Mouse (Mus musculus) liver, embryonic 14.5 days (tissue): Measurements from ENCODE around the gene Gabrb3. TPM values are rescaled to one million over a fixed set of nuclear protein-coding genes. Genes with fewer than 3 reads are reported as not detected.

Experiments
- ATAC-seq: fragments of 200-750 bp; cut with Nextera tagmentation; 2 replicates; pipeline ENCODE4 v1.8.0; 2017; ENCODE audit warnings: moderate number of reproducible peaks, mild to moderate bottlenecking, moderate library complexity; ENCODE audit not compliant: insufficient read depth
- DNase-seq, 3 experiments: peaks; one replicate each; pipeline ENCODE4 v3.0.0-alpha.2; 2012 to 2013; ENCODE audit warnings: low read depth in 3 of 3, low spot score in 3 of 3
- H3K27ac ChIP-seq: fragments of 300-500 bp; sonication (generic); 2 replicates; pipeline ENCODE4 v1.5.1; 2014; ENCODE audit warnings: moderate library complexity, mild to moderate bottlenecking, control low read depth, inconsistent platforms
- H3K27me3 ChIP-seq: fragments of 300-500 bp; sonication (generic); 2 replicates; pipeline ENCODE4 v1.6.1; 2014; ENCODE audit warnings: mild to moderate bottlenecking, low read length, moderate library complexity; ENCODE audit not compliant: control insufficient read depth, insufficient read depth
- H3K36me3 ChIP-seq: fragments of 300-500 bp; sonication (generic); replicated peaks from 2 replicates; pipeline ENCODE4 v1.6.1; 2014; ENCODE audit warnings: low read depth; ENCODE audit not compliant: control insufficient read depth, insufficient read depth
- H3K4me1 ChIP-seq, 2 experiments: fragments of 200-500 bp in 1 of 2; fragments of 300-500 bp in 1 of 2; sonication (generic) in 1 of 2; replicated peaks; 2 replicates each; pipeline ENCODE4 v1.6.1; 2012 to 2014; ENCODE audit warnings: antibody characterized with exemption in 1 of 2, inconsistent platforms in 1 of 2, low read length in 1 of 2; ENCODE audit not compliant: control insufficient read depth in 2 of 2, insufficient read depth in 2 of 2
- H3K4me2 ChIP-seq: fragments of 300-500 bp; sonication (generic); 2 replicates; pipeline ENCODE4 v1.6.1; 2014; ENCODE audit warnings: low read depth, mild to moderate bottlenecking, control low read depth, moderate library complexity
- H3K4me3 ChIP-seq, 2 experiments: fragments of 200-500 bp in 1 of 2; fragments of 300-500 bp in 1 of 2; sonication (generic) in 1 of 2; 2 replicates each; pipeline ENCODE4 v1.5.1; 2012 to 2014; ENCODE audit warnings: low read depth in 2 of 2, low read length in 2 of 2, mild to moderate bottlenecking in 2 of 2, control low read depth in 1 of 2, inconsistent platforms in 1 of 2, moderate library complexity in 1 of 2; ENCODE audit not compliant: insufficient read depth in 1 of 2
- H3K9ac ChIP-seq: fragments of 300-500 bp; sonication (generic); replicated peaks from 2 replicates; pipeline ENCODE4 v1.6.1; 2014; ENCODE audit warnings: mild to moderate bottlenecking, control low read depth, moderate library complexity
- H3K9me3 ChIP-seq: fragments of 300-500 bp; sonication (generic); 2 replicates; pipeline ENCODE4 v1.6.1; 2016; ENCODE audit warnings: low read length, mixed read lengths; ENCODE audit not compliant: control insufficient read depth
- CTCF ChIP-seq: IDR thresholded peaks from 2 replicates; pipeline ENCODE4 v1.5.1; 2016; ENCODE audit warnings: antibody characterized with exemption, low read depth, control low read depth
- EP300 ChIP-seq: IDR thresholded peaks from 2 replicates; pipeline ENCODE4 v1.6.1; 2016; ENCODE audit warnings: antibody characterized with exemption, low read depth
- WGBS: fragments of 180-500 bp; shearing (Covaris S2); extraction: QIAGEN DNeasy Blood & Tissue Kit; methylation state at CpG from one replicate; pipeline ENCODE4 v1.1.7; 2014; ENCODE audit not compliant: insufficient replicate concordance; 5-methylcytosine and 5-hydroxymethylcytosine counted together
- microRNA-seq: library from miRNA; unstranded; fragments of <30 nt; microRNA quantifications from one replicate; pipeline ENCODE4, GENCODE M21; 2016
- polyA plus RNA-seq, 2 experiments: library from polyadenylated mRNA; depleted of rRNA in 1 of 2; stranded (reverse) in 1 of 2; unstranded in 1 of 2; fragments of >200 nt; fragmentation: Nextera tagmentation in 1 of 2; extraction: Ambion mirVana in 1 of 2; gene quantifications; 2 replicates each; pipeline versions ENCODE4 v1.2.1 to v1.2.3; 2012 to 2014

Gabrb3 gene
- polyA plus RNA-seq, 2 experiments = 0.02 TPM; not detected in 1

DNA sequence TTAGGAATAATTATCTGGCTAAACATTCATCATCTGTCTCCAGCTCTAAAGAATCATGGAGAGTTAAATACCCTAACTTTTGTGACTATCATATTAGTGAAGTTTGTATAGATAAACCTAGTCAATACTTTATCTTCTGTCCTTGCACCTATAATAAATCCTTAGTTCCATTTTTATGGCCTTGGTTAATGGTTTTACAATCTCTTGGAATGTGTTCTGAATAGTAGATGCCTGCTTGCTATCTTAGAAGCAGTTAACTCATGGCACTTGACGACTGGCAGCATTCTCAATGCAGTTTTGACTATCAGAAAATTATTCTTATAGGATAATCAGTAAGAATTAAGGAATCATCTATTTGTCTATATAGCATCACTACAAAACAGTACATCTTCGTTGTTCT is 368.0 kb downstream of the Gabrb3 start:
- no peak for TF ChIP-seq EP300
- no peak for TF ChIP-seq CTCF
- Histone ChIP-seq H3K36me3 (no peaks in the 10 kb centered on the region), H3K27me3 (no peaks in the 10 kb centered on the region), H3K4me2 (no peak overlapping the region), H3K4me3 (no peak overlapping the region), H3K9ac (no peak overlapping the region), H3K4me1 (no peaks in the 10 kb centered on the region), H3K9me3 (no peaks in the 10 kb centered on the region), H3K27ac (no peak overlapping the region)
- ATAC-seq (no peak), DNase-seq (no peak)
- 21% methylated on average over 2 of the region's 2 CpGs for WGBS

- TF ChIP-seq CTCF (no peak), EP300 (no peak)
- Histone ChIP-seq H3K4me2 (no peak overlapping the region), H3K4me1 (no peaks in the 10 kb centered on the region), H3K36me3 (no peaks in the 10 kb centered on the region), H3K9ac (no peak overlapping the region), H3K27ac (no peak overlapping the region), H3K9me3 (no peaks in the 10 kb centered on the region), H3K27me3 (no peaks in the 10 kb centered on the region), H3K4me3 (no peak overlapping the region)
- DNase-seq = no peak
- no peak for ATAC-seq
- WGBS = 66% methylated on average over 1 of the region's 1 CpGs
Observed at GRCm38 (mm10) chr7:57803266-57803665, 383.8 kb downstream of the Gabrb3 start.

GRCm38 (mm10) chr7:57813716-57814115 is 394.2 kb downstream of the Gabrb3 start:
- no peak overlapping the region for H3K27ac ChIP-seq
- no peak overlapping the region for H3K4me2 ChIP-seq
- no peak for DNase-seq
- no peaks in the 10 kb centered on the region for H3K27me3 ChIP-seq
- WGBS = 32% methylated on average over 1 of the region's 1 CpGs
- H3K36me3 ChIP-seq = no peaks in the 10 kb centered on the region
- TF ChIP-seq EP300 (no peak), CTCF (no peak)
- H3K4me1 ChIP-seq = no peaks in the 10 kb centered on the region
- H3K9me3 ChIP-seq = no peaks in the 10 kb centered on the region
- no peak for ATAC-seq
- H3K9ac ChIP-seq = no peak overlapping the region
- no peak overlapping the region for H3K4me3 ChIP-seq

DNA sequence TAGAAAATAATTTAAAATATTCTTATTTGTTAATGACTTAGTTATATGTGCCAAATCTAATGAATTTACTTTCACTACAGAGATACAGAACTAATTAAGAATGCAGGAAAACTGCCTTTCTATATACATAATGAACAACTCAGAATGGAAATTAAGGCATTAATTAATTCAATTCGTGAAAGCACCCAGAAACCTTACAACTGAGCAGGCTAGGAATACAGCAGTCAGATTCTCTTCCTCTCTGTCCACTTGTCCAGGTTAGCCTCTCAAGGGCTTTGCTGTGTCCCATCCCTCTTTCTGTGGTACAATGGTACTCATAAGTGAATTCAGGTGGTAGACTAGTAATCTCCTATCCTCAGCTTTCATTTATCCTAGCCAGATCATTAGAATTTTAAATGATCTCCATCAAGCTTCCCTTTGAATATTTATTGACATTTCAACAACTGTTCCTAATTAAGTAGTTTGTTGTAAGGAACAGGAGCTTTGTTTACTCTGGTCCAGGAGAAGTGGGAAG is 422.9 kb downstream of the Gabrb3 start:
- Histone ChIP-seq H3K27ac (no peak overlapping the region), H3K27me3 (no peaks in the 10 kb centered on the region), H3K36me3 (no peaks in the 10 kb centered on the region), H3K4me1 (no peaks in the 10 kb centered on the region), H3K4me2 (no peak overlapping the region), H3K4me3 (no peak overlapping the region), H3K9ac (no peak overlapping the region), H3K9me3 (no peaks in the 10 kb centered on the region)
- 39% methylated on average over 1 of the region's 1 CpGs for WGBS
- TF ChIP-seq CTCF (no peak), EP300 (no peak)
- DNase-seq (no peak), ATAC-seq (no peak)

DNA sequence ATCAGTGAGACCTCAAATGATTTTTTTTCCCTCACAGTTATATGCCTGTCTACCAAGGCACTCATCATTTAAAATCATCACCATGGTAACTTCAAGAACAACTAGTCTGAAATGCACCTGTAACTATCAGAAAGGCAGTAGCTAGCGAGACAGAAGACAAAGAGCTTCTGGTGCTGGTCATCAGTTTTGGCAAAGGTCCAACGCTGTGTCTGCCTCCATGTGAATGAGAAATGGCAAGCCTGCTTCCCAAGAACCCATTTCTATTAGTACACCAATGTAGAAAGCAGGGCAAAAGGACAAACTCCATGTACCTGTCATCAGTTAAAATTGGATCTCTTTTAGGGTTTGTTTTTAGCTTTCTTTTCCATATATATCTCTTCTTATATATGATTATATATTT is 448.5 kb downstream of the Gabrb3 start:
- Histone ChIP-seq H3K4me3 (no peak overlapping the region), H3K27me3 (no peaks in the 10 kb centered on the region), H3K9ac (no peak overlapping the region), H3K4me1 (no peaks in the 10 kb centered on the region), H3K36me3 (no peaks in the 10 kb centered on the region), H3K27ac (no peak overlapping the region), H3K9me3 (no peaks in the 10 kb centered on the region), H3K4me2 (no peak overlapping the region)
- DNase-seq (no peak), ATAC-seq (no peak)
- 45% methylated on average over 2 of the region's 2 CpGs for WGBS
- no peak for TF ChIP-seq EP300
- no peak for TF ChIP-seq CTCF

Small RNA genes lying within 50 kb of the gene (microRNA-seq; reads per million reads assigned to microRNA genes)
- gene Mir6389 = not detected

Other genes with a start within 250 kb of the Gabrb3 start
- 0.01 and 0.03 TPM in 2 replicates for gene Gabrg3, start 32.5 kb upstream of the Gabrb3 start, polyA plus RNA-seq (2012; rRNA removed)
- gene Gabrg3, start 32.5 kb upstream of the Gabrb3 start, polyA plus RNA-seq (2014; fragmentation: Nextera tagmentation; extraction: Ambion mirVana) = not detected in 2 replicates
- gene Gabra5, start 90.4 kb downstream of the Gabrb3 start, polyA plus RNA-seq (2012; rRNA removed) = 0.03 TPM in 1 of 2 replicates, not detected in the other
- gene Gabra5, start 90.4 kb downstream of the Gabrb3 start, polyA plus RNA-seq (2014; fragmentation: Nextera tagmentation; extraction: Ambion mirVana) = not detected in 2 replicates